Mouse (Mus musculus): Measurements from ENCODE around the gene Gnai2. TPM values are rescaled to one million over a fixed set of nuclear protein-coding genes. Genes with fewer than 3 reads are reported as not detected.

Gnai2 gene
- total and polyA plus RNA-seq, 3 experiments, result 232 to 657 (median 375) TPM

GRCm38 (mm10) chr9:107676302-107676701, 41.1 kb upstream of the Gnai2 start:
- H3K36me3 ChIP-seq (replicated peaks), result no peaks in the 10 kb centered on the region
- ATAC-seq (ENCODE audit: extremely low read depth, insufficient number of reproducible peaks, low FRiP score, poor library complexity, severe bottlenecking), result no peak
- H3K9me3 ChIP-seq (replicated peaks), result no peaks in the 10 kb centered on the region
- H3K4me1 ChIP-seq (ENCODE audit: insufficient read depth, low read depth, low read length), result peaks cover 19% of the 10 kb centered on the region
- no peak for DNase-seq (ENCODE audit: low spot score)
- no peak for TF ChIP-seq TAL1 (conservative IDR thresholded peaks at IDR 0.05; ENCODE audit: low read depth, low read length)
- TF ChIP-seq GATA1 (IDR thresholded peaks at IDR 0.05; ENCODE audit: borderline replicate concordance, low read length), result no peak
- TF ChIP-seq CTCF (IDR thresholded peaks at IDR 0.05; ENCODE audit: low read depth, low read length), result no peak
- no peak for TF ChIP-seq POLR2AphosphoS5 (IDR thresholded peaks at IDR 0.05; ENCODE audit: insufficient replicate concordance, low read depth, low read length)
- no peak for TF ChIP-seq GATA2 (IDR thresholded peaks at IDR 0.05; ENCODE audit: borderline replicate concordance, low read depth, low read length)
- peaks cover 62% of the 10 kb centered on the region for H3K27me3 ChIP-seq (ENCODE audit: insufficient read depth, low read length)
- H3K4me3 ChIP-seq (ENCODE audit: low read depth, low read length), result no peak overlapping the region

- Histone ChIP-seq H3K4me3 (ENCODE audit: low read depth, low read length) (no peak overlapping the region), H3K27me3 (ENCODE audit: insufficient read depth, low read length) (peaks cover 59% of the 10 kb centered on the region), H3K36me3 (replicated peaks) (no peaks in the 10 kb centered on the region), H3K9me3 (replicated peaks) (no peaks in the 10 kb centered on the region), H3K4me1 (ENCODE audit: insufficient read depth, low read depth, low read length) (peaks cover 19% of the 10 kb centered on the region)
- TF ChIP-seq CTCF (IDR thresholded peaks at IDR 0.05; ENCODE audit: low read depth, low read length) (no peak), GATA2 (IDR thresholded peaks at IDR 0.05; ENCODE audit: borderline replicate concordance, low read depth, low read length) (no peak), TAL1 (conservative IDR thresholded peaks at IDR 0.05; ENCODE audit: low read depth, low read length) (no peak), GATA1 (IDR thresholded peaks at IDR 0.05; ENCODE audit: borderline replicate concordance, low read length) (no peak), POLR2AphosphoS5 (IDR thresholded peaks at IDR 0.05; ENCODE audit: insufficient replicate concordance, low read depth, low read length) (no peak)
- ATAC-seq (ENCODE audit: extremely low read depth, insufficient number of reproducible peaks, low FRiP score, poor library complexity, severe bottlenecking), result no peak
- no peak for DNase-seq (ENCODE audit: low spot score)
Observed at GRCm38 (mm10) chr9:107675671-107676301, 40.6 kb upstream of the Gnai2 start.

GRCm38 (mm10) chr9:107674609-107675429, 39.7 kb upstream of the Gnai2 start:
- ATAC-seq (ENCODE audit: extremely low read depth, insufficient number of reproducible peaks, low FRiP score, poor library complexity, severe bottlenecking), result no peak
- DNase-seq (ENCODE audit: low spot score), result no peak
- no peak overlapping the region for H3K4me3 ChIP-seq (ENCODE audit: low read depth, low read length)
- TF ChIP-seq CTCF (IDR thresholded peaks at IDR 0.05; ENCODE audit: low read depth, low read length) (no peak), GATA1 (IDR thresholded peaks at IDR 0.05; ENCODE audit: borderline replicate concordance, low read length) (no peak), POLR2AphosphoS5 (IDR thresholded peaks at IDR 0.05; ENCODE audit: insufficient replicate concordance, low read depth, low read length) (no peak), GATA2 (IDR thresholded peaks at IDR 0.05; ENCODE audit: borderline replicate concordance, low read depth, low read length) (no peak), TAL1 (conservative IDR thresholded peaks at IDR 0.05; ENCODE audit: low read depth, low read length) (no peak)
- peaks cover 58% of the 10 kb centered on the region for H3K27me3 ChIP-seq (ENCODE audit: insufficient read depth, low read length)
- no peaks in the 10 kb centered on the region for H3K9me3 ChIP-seq (replicated peaks)
- peaks cover 19% of the 10 kb centered on the region for H3K4me1 ChIP-seq (ENCODE audit: insufficient read depth, low read depth, low read length)
- H3K36me3 ChIP-seq (replicated peaks), result no peaks in the 10 kb centered on the region

- H3K4me1 ChIP-seq (ENCODE audit: insufficient read depth, low read depth, low read length), result no peaks in the 10 kb centered on the region
- no peak overlapping the region for H3K4me3 ChIP-seq (ENCODE audit: low read depth, low read length)
- TF ChIP-seq GATA1 (IDR thresholded peaks at IDR 0.05; ENCODE audit: borderline replicate concordance, low read length) (no peak), TAL1 (conservative IDR thresholded peaks at IDR 0.05; ENCODE audit: low read depth, low read length) (no peak)
- H3K9me3 ChIP-seq (replicated peaks), result no peaks in the 10 kb centered on the region
- DNase-seq (ENCODE audit: low spot score) (no peak), ATAC-seq (ENCODE audit: extremely low read depth, insufficient number of reproducible peaks, low FRiP score, poor library complexity, severe bottlenecking) (no peak)
- H3K36me3 ChIP-seq (replicated peaks), result no peaks in the 10 kb centered on the region
- peaks cover 74% of the 10 kb centered on the region for H3K27me3 ChIP-seq (ENCODE audit: insufficient read depth, low read length)
Observed at GRCm38 (mm10) chr9:107670259-107670658, 35.1 kb upstream of the Gnai2 start.

- TF ChIP-seq TAL1 (conservative IDR thresholded peaks at IDR 0.05; ENCODE audit: low read depth, low read length), result no peak
- TF ChIP-seq GATA2 (IDR thresholded peaks at IDR 0.05; ENCODE audit: borderline replicate concordance, low read depth, low read length), result no peak
- no peak for TF ChIP-seq GATA1 (IDR thresholded peaks at IDR 0.05; ENCODE audit: borderline replicate concordance, low read length)
- no peak for TF ChIP-seq CTCF (IDR thresholded peaks at IDR 0.05; ENCODE audit: low read depth, low read length)
- no peak for TF ChIP-seq POLR2AphosphoS5 (IDR thresholded peaks at IDR 0.05; ENCODE audit: insufficient replicate concordance, low read depth, low read length)
Observed at GRCm38 (mm10) chr9:107669480-107669945, 34.3 kb upstream of the Gnai2 start, which contains the start of gene Slc38a3. Slc38a3 (minus strand) TSS chr9:107669530.

GRCm38 (mm10) chr9:107668916-107669315, 33.7 kb upstream of the Gnai2 start:
- Histone ChIP-seq H3K27me3 (ENCODE audit: insufficient read depth, low read length) (peaks cover 70% of the 10 kb centered on the region), H3K4me3 (ENCODE audit: low read depth, low read length) (no peak overlapping the region), H3K36me3 (replicated peaks) (no peaks in the 10 kb centered on the region), H3K9me3 (replicated peaks) (no peaks in the 10 kb centered on the region), H3K4me1 (ENCODE audit: insufficient read depth, low read depth, low read length) (no peaks in the 10 kb centered on the region)
- DNase-seq (ENCODE audit: low spot score) (no peak), ATAC-seq (ENCODE audit: extremely low read depth, insufficient number of reproducible peaks, low FRiP score, poor library complexity, severe bottlenecking) (no peak)
- TF ChIP-seq GATA2 (IDR thresholded peaks at IDR 0.05; ENCODE audit: borderline replicate concordance, low read depth, low read length) (no peak), POLR2AphosphoS5 (IDR thresholded peaks at IDR 0.05; ENCODE audit: insufficient replicate concordance, low read depth, low read length) (no peak), CTCF (IDR thresholded peaks at IDR 0.05; ENCODE audit: low read depth, low read length) (no peak), TAL1 (conservative IDR thresholded peaks at IDR 0.05; ENCODE audit: low read depth, low read length) (no peak), GATA1 (IDR thresholded peaks at IDR 0.05; ENCODE audit: borderline replicate concordance, low read length) (no peak)

More at GRCm38 (mm10) chr9:107669480-107669945, 34.3 kb upstream of the Gnai2 start, which contains the start of gene Slc38a3:
- Histone ChIP-seq H3K36me3 (replicated peaks) (no peaks in the 10 kb centered on the region), H3K4me1 (ENCODE audit: insufficient read depth, low read depth, low read length) (no peaks in the 10 kb centered on the region), H3K9me3 (replicated peaks) (no peaks in the 10 kb centered on the region), H3K4me3 (ENCODE audit: low read depth, low read length) (no peak within 1 kb of the TSS), H3K27me3 (ENCODE audit: insufficient read depth, low read length) (peaks cover 72% of the 10 kb centered on the region)
- no peak for ATAC-seq (ENCODE audit: extremely low read depth, insufficient number of reproducible peaks, low FRiP score, poor library complexity, severe bottlenecking)
- DNase-seq (ENCODE audit: low spot score), result no peak
